Mouse (Mus musculus) G1E (cell line): Measurements from ENCODE around the gene Xpnpep1.

Experiments
- CTCF ChIP-seq: IDR thresholded peaks from 2 replicates; pipeline ENCODE4 v1.5.1; 2012; ENCODE audit warnings: low read depth, low read length, inconsistent platforms, mixed read lengths
- GATA1 ChIP-seq: IDR thresholded peaks from 2 replicates; pipeline ENCODE4 v1.6.1; 2012; ENCODE audit warnings: borderline replicate concordance, low read length, inconsistent platforms, mixed read lengths
- GATA2 ChIP-seq: IDR thresholded peaks from 2 replicates; pipeline ENCODE4 v1.6.1; 2012; ENCODE audit warnings: low read depth, low read length, inconsistent platforms, borderline replicate concordance
- TAL1 ChIP-seq: conservative IDR thresholded peaks from 2 replicates; pipeline ENCODE4 v1.6.1; 2012; ENCODE audit warnings: low read depth, low read length, inconsistent platforms, mixed read lengths

GRCm38 (mm10) chr19:53021537-53021936 is 18.5 kb downstream of the Xpnpep1 start:
- no peak for TF ChIP-seq CTCF
- no peak for TF ChIP-seq GATA1
- no peak for TF ChIP-seq GATA2
- no peak for TF ChIP-seq TAL1
